Mouse (Mus musculus): Measurements from ENCODE around the gene Tnc.
A peak's percentile ranks its signal among the peaks of the same experiment; 100 is the strongest.

The Tnc gene

DNA sequence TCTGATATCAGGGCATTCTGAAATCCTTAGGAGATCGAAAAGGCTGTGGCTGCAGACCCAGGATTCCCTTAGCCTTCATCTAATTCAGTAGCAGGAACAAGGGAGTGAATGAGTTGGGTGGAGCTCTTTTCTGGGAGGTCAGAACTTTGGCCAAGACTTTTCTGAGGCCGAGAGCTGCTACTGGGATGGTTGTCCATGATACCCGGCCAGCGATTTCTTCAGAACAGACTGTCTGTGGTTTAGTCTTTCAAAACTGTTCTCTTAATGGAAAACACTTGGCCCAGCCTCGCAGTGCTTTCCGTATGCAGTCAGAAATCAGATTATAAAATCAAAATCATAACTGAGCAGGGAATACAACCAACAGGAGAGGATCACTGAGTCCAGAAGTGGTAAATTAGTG is 21.2 kb downstream of the Tnc start:
- DNase-seq (ENCODE audit: low read depth, low spot score), result no peak

- no peak for DNase-seq (ENCODE audit: low read depth, low spot score)
Measured at GRCm38 (mm10) chr4:64024041-64024779, 22.6 kb downstream of the Tnc start.

GRCm38 (mm10) chr4:64020930-64021589 is 25.8 kb downstream of the Tnc start:
- no peak for DNase-seq (ENCODE audit: low read depth, low spot score)

- no peak for DNase-seq (ENCODE audit: low read depth, low spot score)
Measured at GRCm38 (mm10) chr4:64020151-64020550, 26.7 kb downstream of the Tnc start.

GRCm38 (mm10) chr4:64011308-64011707 is 35.5 kb downstream of the Tnc start:
- DNase-seq (ENCODE audit: low read depth, low spot score), result peak; percentile 71

DNA sequence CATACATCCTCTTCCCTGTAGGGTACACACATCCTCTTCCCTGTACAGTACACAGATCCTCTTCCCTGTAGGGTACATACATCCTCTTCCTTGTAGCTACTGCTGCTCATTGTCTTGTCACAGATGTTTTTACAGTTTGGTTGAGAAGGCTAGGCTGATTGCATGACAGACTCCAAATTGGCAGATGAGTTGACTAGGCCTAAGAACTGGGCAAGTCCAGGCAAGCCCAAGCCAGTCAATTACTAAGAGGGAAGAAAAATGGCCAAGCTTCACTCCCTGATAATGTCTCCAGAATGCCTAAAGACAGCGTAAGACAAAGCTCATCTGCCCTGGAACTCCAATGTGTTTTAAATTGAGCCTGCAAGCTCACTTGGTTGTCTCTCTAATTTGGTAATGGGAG is 36.9 kb downstream of the Tnc start:
- no peak for DNase-seq (ENCODE audit: low read depth, low spot score)

- no peak for DNase-seq (ENCODE audit: low read depth, low spot score)
Measured at GRCm38 (mm10) chr4:64005198-64005597, 41.6 kb downstream of the Tnc start.

GRCm38 (mm10) chr4:64003677-64004076 is 43.1 kb downstream of the Tnc start:
- no peak for DNase-seq (ENCODE audit: low read depth, low spot score)

DNA sequence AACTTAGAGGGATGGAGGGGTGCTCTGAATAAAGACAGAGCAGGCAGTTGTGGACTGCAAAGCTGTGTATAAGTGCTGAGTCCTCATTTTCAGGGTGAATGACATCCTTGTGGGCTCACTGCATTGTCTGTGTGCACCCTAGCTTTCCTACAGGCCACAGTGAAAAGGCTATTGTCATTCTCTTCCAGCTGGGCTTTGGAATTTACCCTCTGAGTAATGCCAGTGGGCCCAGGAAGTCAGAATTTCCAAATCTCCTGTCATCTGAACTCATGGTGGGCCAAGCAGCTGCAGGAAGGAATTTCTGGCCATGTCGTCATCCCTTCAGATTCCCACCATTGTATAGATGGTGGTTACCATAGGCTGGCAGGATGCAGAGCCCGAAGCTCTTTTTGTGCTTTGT is 44.6 kb downstream of the Tnc start:
- no peak for DNase-seq (ENCODE audit: low read depth, low spot score)

- no peak for DNase-seq (ENCODE audit: low read depth, low spot score)
Measured at GRCm38 (mm10) chr4:64000788-64001187, 46.0 kb downstream of the Tnc start.

- DNase-seq (ENCODE audit: low read depth, low spot score), result no peak
Measured at GRCm38 (mm10) chr4:64000293-64000692, 46.5 kb downstream of the Tnc start.

GRCm38 (mm10) chr4:63993462-63994113 is 53.2 kb downstream of the Tnc start:
- no peak for DNase-seq (ENCODE audit: low read depth, low spot score)

DNA sequence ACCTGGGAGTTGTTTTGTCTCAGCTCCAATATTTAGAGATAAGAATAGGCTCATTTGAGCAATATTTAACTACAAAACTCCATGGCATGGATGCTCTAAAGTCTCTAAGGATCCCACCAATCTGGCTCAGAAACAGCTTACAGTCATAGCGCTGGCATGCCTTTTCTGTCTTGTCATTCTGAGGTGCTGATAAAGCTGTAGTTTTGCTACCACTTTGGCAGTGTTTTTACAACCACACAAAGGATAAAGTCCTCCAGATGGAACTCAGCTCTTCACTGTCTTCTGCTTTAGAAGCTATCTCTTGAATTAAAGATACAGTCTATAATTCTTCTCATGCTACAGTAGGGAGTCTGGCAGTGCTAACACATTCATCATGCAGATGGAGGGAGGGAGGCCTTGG is 56.6 kb downstream of the Tnc start:
- no peak for DNase-seq (ENCODE audit: low read depth, low spot score)

- no peak for DNase-seq (ENCODE audit: low read depth, low spot score)
Measured at GRCm38 (mm10) chr4:63988090-63988489, 58.7 kb downstream of the Tnc start.

GRCm38 (mm10) chr4:63986576-63986975 is 60.2 kb downstream of the Tnc start:
- DNase-seq (ENCODE audit: low read depth, low spot score), result no peak

- DNase-seq (ENCODE audit: low read depth, low spot score), result no peak
Measured at GRCm38 (mm10) chr4:63983098-63983445, 63.7 kb downstream of the Tnc start.

DNA sequence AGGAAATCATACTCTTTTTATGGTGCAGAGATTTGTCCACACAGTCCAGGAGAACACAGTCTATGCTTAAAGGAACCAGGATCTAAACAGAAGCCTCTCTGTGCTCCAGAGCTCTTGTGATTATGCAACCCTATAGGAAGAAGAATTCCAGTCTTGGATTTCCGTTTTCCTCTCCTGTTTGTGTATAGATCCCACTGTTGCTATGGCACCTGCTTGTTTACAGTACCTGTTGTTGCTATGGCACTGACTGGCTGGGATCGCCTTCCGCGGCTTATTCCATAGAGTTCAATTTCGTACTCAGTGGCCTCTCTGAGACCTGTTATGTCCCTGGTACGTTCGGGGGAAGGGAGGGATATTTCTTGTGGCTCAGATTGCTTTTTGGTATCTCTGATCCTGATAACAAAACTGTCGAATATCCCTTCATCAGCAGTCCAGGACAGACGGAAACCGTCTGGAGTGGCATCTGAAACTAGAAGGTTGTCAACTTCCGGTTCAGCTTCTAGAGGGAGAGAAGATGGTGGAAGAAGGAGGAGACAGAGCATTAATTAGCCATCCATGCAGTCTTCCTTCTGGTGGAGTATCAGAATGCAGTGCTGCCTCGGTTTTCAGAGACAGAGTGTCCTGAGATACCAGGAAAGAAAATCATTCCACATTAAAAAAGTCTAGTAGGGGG is 64.3 kb downstream of the Tnc start:
- no peak for DNase-seq (ENCODE audit: low read depth, low spot score)

DNA sequence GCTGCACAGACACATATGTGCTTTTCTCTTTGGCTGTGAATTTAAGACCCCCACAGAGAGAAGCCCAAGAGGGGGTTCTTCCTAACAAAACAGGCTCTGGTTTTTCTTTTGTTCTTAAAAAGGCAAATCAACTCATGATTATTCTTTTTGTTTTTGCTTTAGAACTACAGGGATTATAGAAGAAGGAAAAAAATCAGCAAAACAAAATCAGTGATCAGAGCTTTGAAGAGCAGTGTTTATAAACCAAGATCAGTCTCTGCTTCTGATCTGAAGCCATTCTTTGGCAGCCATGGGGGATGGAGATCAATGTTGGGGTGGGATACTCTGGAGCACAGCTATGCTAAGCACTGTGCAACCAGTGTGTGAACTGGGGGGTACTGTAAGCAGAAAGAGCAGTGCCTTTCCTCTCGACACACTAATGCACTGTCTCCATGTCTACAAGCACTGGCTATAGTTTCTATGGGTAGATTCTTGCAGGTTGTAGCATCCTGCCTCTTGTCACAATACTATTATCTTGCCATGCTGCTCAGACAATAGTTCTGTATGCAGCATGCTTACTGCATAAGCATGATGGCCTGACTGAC is 66.5 kb downstream of the Tnc start:
- DNase-seq (ENCODE audit: low read depth, low spot score), result no peak

DNA sequence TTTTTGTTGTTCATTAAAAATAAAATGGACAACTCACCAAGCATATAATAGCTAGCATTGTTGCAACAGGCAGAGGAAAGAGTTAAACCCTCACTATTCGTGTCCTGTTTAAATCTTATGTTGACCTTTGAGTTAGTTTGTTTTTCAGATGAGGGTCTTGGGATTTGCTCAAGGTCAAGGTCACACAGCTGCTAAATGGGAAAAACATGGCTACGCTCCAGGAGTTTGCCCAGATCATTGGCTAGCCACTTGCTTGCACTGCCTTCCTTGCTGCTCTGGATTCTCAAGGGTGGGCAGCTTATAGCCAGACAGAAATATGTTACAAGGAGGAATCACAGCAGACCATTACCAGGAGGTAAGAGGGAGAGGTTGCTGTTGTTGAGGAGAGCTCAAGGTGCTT is 67.2 kb downstream of the Tnc start:
- DNase-seq (ENCODE audit: low read depth, low spot score), result peak; percentile 11

- no peak for DNase-seq (ENCODE audit: low read depth, low spot score)
Measured at GRCm38 (mm10) chr4:63972536-63972935, 74.3 kb downstream of the Tnc start.

DNA sequence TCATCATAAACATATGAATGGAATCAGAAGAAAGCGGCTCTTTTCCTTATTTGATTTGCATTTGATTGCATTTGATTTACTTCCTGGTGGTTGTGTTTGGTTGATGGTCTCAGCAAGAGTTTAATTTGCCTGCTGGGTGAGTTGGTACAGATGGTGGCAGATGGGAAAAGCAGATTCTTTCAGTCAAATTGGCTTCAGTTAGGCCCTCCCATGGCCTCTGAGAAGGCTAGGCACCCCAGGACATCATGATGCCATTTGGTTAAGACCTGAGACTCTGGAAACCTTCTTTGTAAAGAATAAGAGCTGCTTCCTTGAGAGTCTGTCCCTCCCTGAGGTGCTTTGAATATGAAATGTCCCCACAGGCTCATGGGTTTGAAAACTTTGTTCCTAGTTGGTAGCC is 75.1 kb downstream of the Tnc start:
- DNase-seq (ENCODE audit: low read depth, low spot score), result peak; percentile 13

DNA sequence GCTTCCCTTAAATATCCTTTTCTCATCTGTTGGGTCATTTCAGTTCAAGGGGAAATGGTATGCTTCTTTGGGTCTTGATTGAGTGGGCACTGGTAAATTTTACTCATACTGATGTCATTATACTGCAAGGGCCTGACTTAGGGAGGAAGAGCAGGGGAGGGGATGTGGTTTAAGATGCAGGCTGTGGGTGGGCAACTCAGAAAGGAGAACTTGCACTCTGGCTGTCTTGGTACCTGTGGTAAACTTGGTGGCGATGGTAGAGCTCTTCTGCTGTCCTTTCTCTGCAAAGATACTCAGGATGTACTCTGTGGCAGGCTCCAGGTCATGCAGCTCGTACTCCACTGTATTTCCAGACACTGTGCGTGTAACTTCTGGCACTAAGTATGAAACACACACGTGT is 75.9 kb downstream of the Tnc start:
- no peak for DNase-seq (ENCODE audit: low read depth, low spot score)

Data from ES-CJ7 (cell line).